Mouse (Mus musculus): ENCODE results near the gene Disp3.

GRCm38 (mm10) chr4:148222983-148223382 is 64.8 kb downstream of the Disp3 start:
- TF ChIP-seq EP300 (optimal IDR thresholded peaks at IDR 0.05) (no peak), CTCF (IDR thresholded peaks at IDR 0.05; ENCODE audit: low read depth) (no peak)

All from stomach, postnatal 0 days (tissue).